Mouse (Mus musculus) myocyte (in vitro differentiated cells): Measurements from ENCODE around the gene Rab1a.

Experiments
- POLR2A ChIP-seq: IDR thresholded peaks from one replicate; pipeline ENCODE4 v1.6.1; 2011; ENCODE audit warnings: low read depth, mild to moderate bottlenecking, control low read depth, moderate library complexity; ENCODE audit not compliant: insufficient read length
- USF1 ChIP-seq: IDR thresholded peaks from one replicate; pipeline ENCODE4 v1.6.1; 2011; ENCODE audit warnings: low read depth, mild to moderate bottlenecking, control low read depth, moderate library complexity

DNA sequence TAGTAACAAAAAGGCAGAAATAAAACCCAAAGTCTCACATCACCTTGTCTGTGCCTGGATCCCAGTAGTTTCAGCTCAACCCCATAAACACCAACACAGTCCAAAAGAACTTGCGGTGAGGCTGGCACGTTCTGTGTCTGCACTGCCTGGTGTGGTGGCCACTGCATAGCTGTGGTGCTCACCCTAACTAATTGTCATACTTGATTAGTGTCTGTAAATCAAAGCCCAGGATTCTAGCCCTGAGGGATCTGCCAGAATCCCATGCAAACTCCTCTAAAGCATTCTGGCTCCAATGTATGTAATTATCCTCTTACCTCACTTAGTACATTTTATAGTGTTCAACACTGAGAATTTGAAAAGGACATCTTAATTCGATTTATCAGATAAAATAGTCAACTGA is 36.7 kb downstream of the Rab1a start:
- TF ChIP-seq POLR2A (no peak), USF1 (no peak)
